Mouse (Mus musculus): ENCODE measurements at regions not wholly inside any gene's neighbourhood (a gene's known extent, or its start where the extent isn't known, plus 50 kb on each side); places are given as distances from the start of the nearest gene placed in this dataset.

DNA sequence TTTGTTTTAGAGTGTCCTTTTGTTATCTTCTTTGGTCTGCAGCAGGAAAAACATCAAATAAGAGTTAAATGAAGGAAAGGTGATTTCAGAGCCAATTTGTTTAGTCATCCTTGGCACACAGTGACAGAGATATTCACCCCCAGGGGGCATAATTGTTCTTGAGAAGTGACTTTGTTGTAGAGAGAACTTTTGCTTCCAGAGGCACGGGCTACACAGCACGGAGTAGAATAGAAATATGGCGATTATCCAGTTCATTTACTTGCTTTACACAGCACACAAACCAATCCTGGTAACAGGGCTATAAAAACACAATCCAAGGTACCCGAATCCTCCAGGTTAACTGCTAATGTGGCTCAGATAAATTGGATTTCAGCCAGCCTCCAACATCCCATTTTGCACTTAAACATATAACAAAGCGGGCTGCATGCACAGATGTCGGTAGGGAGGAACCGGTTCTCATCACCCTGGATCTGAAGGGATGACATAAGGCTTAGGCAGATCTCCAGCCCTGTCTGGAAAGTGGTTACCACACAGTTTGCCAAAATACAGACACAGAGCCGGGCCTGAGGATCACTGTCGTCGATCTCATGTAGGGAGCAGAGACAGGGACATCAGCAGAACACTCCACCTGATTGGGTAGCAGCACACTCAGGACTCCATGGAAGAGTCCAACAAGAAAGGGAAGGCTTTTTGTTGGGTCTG is 148.9 kb upstream of the Noct start:
- TF ChIP-seq ZC3H11A (IDR thresholded peaks at IDR 0.05; ENCODE audit: borderline replicate concordance, low read depth, low read length) (no peak), MAFK (IDR thresholded peaks at IDR 0.05; ENCODE audit: insufficient read depth, low read depth, low read length) (no peak), ZNF384 (IDR thresholded peaks at IDR 0.05; ENCODE audit: low read depth, low read length) (no peak)

Data from ES-E14 (cell line).